Mouse (Mus musculus) heart, embryonic 13.5 days (tissue): ENCODE results near the gene Mpp5. TPM values are rescaled to one million over a fixed set of nuclear protein-coding genes. Genes with fewer than 3 reads are reported as not detected.

Experiments used
- ATAC-seq: fragments of 200-750 bp; cut with Nextera tagmentation; 2 replicates; pipeline ENCODE4 v1.8.0; 2017; ENCODE audit warnings: moderate TSS enrichment; ENCODE audit not compliant: insufficient number of reproducible peaks, low FRiP score, low TSS enrichment; ENCODE audit errors: extremely low read depth
- H3K27ac ChIP-seq: fragments of 300-500 bp; sonication (generic); replicated peaks from 2 replicates; pipeline ENCODE4 v1.5.1; 2015; ENCODE audit warnings: moderate library complexity, mild to moderate bottlenecking, inconsistent platforms
- H3K27me3 ChIP-seq: fragments of 300-500 bp; sonication (generic); replicated peaks from 2 replicates; pipeline ENCODE4 v1.6.1; 2015; ENCODE audit warnings: mild to moderate bottlenecking, inconsistent platforms
- H3K36me3 ChIP-seq: fragments of 300-500 bp; sonication (generic); 2 replicates; pipeline ENCODE4 v1.6.1; 2015; ENCODE audit warnings: mild to moderate bottlenecking, inconsistent platforms
- H3K4me1 ChIP-seq: fragments of 300-500 bp; sonication (generic); 2 replicates; pipeline ENCODE4 v1.6.1; 2015; ENCODE audit warnings: inconsistent platforms
- H3K4me2 ChIP-seq: fragments of 300-500 bp; sonication (generic); 2 replicates; pipeline ENCODE4 v1.6.1; 2015; ENCODE audit warnings: inconsistent platforms, mild to moderate bottlenecking, moderate library complexity
- H3K4me3 ChIP-seq: fragments of 300-500 bp; sonication (generic); 2 replicates; pipeline ENCODE4 v1.5.1; 2015; ENCODE audit warnings: moderate library complexity, mild to moderate bottlenecking, inconsistent platforms
- H3K9ac ChIP-seq: fragments of 300-500 bp; sonication (generic); 2 replicates; pipeline ENCODE4 v1.6.1; 2015; ENCODE audit warnings: inconsistent platforms, mild to moderate bottlenecking, moderate library complexity
- H3K9me3 ChIP-seq: fragments of 300-500 bp; sonication (generic); 2 replicates; pipeline ENCODE4 v1.6.1; 2016; ENCODE audit warnings: inconsistent platforms
- WGBS: fragments of 180-500 bp; shearing (Covaris S2); methylation state at CpG from one replicate; pipeline ENCODE4 v1.1.7; 2015; ENCODE audit warnings: mixed read lengths; 5-methylcytosine and 5-hydroxymethylcytosine counted together
- polyA plus RNA-seq: library from polyadenylated mRNA; unstranded; fragments of >200 nt; fragmentation: Nextera tagmentation; extraction: Ambion mirVana; gene quantifications from 2 replicates; pipeline ENCODE4 v1.2.1, GENCODE M21; 2015

Gene Mpp5
- polyA plus RNA-seq, 1 experiment from 2014 or later, result 14.6 TPM

- no peak overlapping the region for H3K4me3 ChIP-seq
- ATAC-seq, result no peak
- no peak overlapping the region for H3K27ac ChIP-seq
- peaks cover 75% of the 10 kb centered on the region for H3K36me3 ChIP-seq
- H3K27me3 ChIP-seq, result no peaks in the 10 kb centered on the region
- no peak overlapping the region for H3K9ac ChIP-seq
- H3K4me1 ChIP-seq, result no peaks in the 10 kb centered on the region
- no peaks in the 10 kb centered on the region for H3K9me3 ChIP-seq
- 88% methylated on average over 4 of the region's 4 CpGs for WGBS
- H3K4me2 ChIP-seq, result no peak overlapping the region
Observed at GRCm38 (mm10) chr12:78848246-78848645, 99.5 kb downstream of the Mpp5 start.

DNA sequence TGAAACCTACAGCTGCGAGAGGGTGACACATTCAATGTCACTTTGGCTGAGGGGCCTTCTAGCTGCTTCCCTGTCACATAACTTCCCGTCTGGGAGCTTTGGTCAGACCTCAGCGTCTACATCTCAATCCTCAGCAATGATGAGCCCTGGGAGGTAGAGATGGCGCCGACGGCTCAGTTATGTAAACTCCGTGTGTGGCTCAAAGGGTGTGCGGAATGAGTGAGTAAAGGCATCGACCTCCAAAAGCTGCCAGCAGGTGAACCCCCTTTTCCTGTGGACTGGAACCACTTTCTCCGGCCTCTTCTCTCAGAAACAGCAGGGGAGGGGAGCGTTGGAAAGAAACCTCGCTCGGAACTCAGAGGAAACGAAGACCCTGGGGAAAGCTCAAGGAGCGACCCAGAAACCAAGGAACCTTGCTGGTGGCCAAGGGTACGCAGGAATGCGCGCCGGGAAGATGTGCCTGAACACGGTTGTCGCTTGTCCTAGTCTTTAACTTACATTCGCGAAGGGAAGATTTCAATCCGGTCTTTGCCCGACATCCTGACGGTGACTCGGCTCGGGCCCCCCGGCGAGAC is 112.3 kb downstream of the Mpp5 start:
- ATAC-seq, result no peak
- Histone ChIP-seq H3K27ac (peak overlapping the region; percentile 69), H3K9me3 (no peaks in the 10 kb centered on the region), H3K4me1 (peaks cover 40% of the 10 kb centered on the region), H3K36me3 (peaks cover 21% of the 10 kb centered on the region), H3K9ac (peak overlapping the region; percentile 87), H3K27me3 (no peaks in the 10 kb centered on the region), H3K4me3 (peak overlapping the region; percentile 91), H3K4me2 (peak overlapping the region; percentile 89)
- under 1% methylated on average over 30 of the region's 30 CpGs for WGBS

- peaks cover 15% of the 10 kb centered on the region for H3K36me3 ChIP-seq
- peak; percentile 100 for ATAC-seq
- peak within 1 kb of the TSS; percentile 93 for H3K27ac ChIP-seq
- H3K4me3 ChIP-seq, result peak within 1 kb of the TSS; percentile 91
- WGBS, result under 1% methylated on average over 55 of the region's 55 CpGs
- H3K9ac ChIP-seq, result peak within 1 kb of the TSS; percentile 96
- no peaks in the 10 kb centered on the region for H3K9me3 ChIP-seq
- H3K27me3 ChIP-seq, result no peaks in the 10 kb centered on the region
- H3K4me2 ChIP-seq, result peak within 1 kb of the TSS; percentile 89
- peaks cover 40% of the 10 kb centered on the region for H3K4me1 ChIP-seq
Observed at GRCm38 (mm10) chr12:78861496-78862253, 113.0 kb downstream of the Mpp5 start, which contains the start of the genes Atp6v1d and Eif2s1. Gene Atp6v1d, minus strand, starts transcription at chr12:78861638. Gene Eif2s1, plus strand, starts transcription at chr12:78861819.

DNA sequence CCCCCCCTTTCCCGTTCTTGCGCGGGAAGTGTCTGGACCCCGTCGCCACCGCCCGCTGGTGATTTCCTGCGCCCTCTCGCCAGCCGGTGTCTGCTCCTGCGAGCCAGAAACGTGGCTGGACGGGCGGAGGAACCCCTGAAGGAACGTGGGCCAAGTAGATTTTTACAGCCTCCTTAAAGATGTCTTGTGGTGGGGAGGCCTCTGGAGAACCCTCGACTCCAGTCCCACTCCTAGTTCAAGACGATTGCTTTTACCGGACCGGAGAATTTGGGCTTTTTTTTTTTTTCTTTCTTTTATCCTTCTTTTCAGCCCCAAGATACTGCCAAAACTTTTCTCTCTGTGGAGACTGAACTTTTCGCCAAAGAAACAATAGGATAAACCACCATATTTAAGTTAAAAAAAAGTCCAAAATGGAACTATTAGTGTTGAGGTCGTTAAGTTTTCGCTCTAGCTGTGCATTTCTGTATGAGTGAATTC is 113.6 kb downstream of the Mpp5 start:
- no peak; the same call in 1 of the 2 replicates for ATAC-seq
- Histone ChIP-seq H3K4me1 (peaks cover 40% of the 10 kb centered on the region), H3K4me2 (peak overlapping the region; percentile 82), H3K36me3 (peaks cover 15% of the 10 kb centered on the region), H3K4me3 (peak overlapping the region; percentile 91), H3K27ac (peak overlapping the region; percentile 93), H3K27me3 (no peaks in the 10 kb centered on the region), H3K9ac (peak overlapping the region; percentile 96), H3K9me3 (no peaks in the 10 kb centered on the region)
- 0% methylated on average over 22 of the region's 22 CpGs for WGBS

GRCm38 (mm10) chr12:78865434-78865833 is 116.7 kb downstream of the Mpp5 start:
- whole genome bisulfite sequencing, result 89% methylated on average over 1 of the region's 1 CpGs
- Histone ChIP-seq H3K27ac (no peak overlapping the region), H3K9me3 (no peaks in the 10 kb centered on the region), H3K4me2 (no peak overlapping the region), H3K4me3 (no peak overlapping the region), H3K27me3 (no peaks in the 10 kb centered on the region), H3K9ac (no peak overlapping the region), H3K36me3 (peaks cover 41% of the 10 kb centered on the region), H3K4me1 (peaks cover 22% of the 10 kb centered on the region)
- ATAC-seq, result no peak

GRCm38 (mm10) chr12:78868115-78868514 is 119.4 kb downstream of the Mpp5 start:
- Histone ChIP-seq H3K27me3 (no peaks in the 10 kb centered on the region), H3K4me1 (peaks cover 14% of the 10 kb centered on the region), H3K36me3 (peaks cover 56% of the 10 kb centered on the region), H3K9ac (no peak overlapping the region), H3K27ac (no peak overlapping the region), H3K4me2 (no peak overlapping the region), H3K9me3 (no peaks in the 10 kb centered on the region), H3K4me3 (no peak overlapping the region)
- no peak for ATAC-seq
- 91% methylated on average over 1 of the region's 1 CpGs for WGBS

DNA sequence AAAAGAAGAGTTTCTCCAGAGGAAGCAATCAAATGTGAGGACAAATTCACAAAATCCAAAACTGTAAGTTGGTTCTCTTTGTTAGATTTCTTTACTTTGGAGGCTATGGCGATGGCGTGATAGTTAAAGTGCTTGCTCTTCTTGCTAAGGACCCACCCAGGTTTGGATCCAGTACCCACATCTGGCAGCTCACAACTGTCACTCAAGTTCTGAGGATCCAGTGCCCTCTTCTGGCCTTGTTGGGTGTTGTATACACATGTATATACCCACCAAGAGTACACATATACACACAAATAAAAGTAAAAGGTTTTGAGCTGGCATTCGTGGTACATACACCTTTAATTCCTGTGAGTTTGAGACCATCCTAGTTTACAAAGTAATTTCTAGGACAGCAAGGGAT is 125.9 kb downstream of the Mpp5 start:
- Histone ChIP-seq H3K27ac (no peak overlapping the region), H3K9me3 (no peaks in the 10 kb centered on the region), H3K4me2 (no peak overlapping the region), H3K27me3 (no peaks in the 10 kb centered on the region), H3K4me3 (no peak overlapping the region), H3K9ac (no peak overlapping the region), H3K4me1 (no peaks in the 10 kb centered on the region), H3K36me3 (peaks cover 79% of the 10 kb centered on the region)
- ATAC-seq, result no peak
- 97% methylated on average over 3 of the region's 3 CpGs for WGBS

DNA sequence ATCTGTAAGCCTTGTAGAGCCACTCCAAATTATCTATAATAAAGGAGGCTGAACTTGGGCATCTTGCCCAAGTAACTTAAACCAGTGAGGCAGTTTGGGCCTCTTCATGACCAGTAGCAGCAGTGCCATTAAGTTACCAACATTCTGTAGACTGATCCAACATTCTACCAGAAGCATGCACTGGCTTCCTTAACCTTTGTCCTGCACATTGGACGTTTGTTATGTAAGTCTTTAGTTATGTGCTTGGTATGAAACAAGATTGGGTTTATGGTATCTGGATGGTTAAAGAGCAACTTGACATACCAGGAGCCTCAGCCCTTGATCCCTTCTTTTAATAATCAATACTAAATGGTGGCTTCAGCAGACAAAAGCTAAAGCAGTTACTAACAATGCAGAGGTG is 141.4 kb downstream of the Mpp5 start:
- no peak for ATAC-seq
- Histone ChIP-seq H3K9ac (no peak overlapping the region), H3K4me3 (no peak overlapping the region), H3K4me2 (no peak overlapping the region), H3K27me3 (no peaks in the 10 kb centered on the region), H3K27ac (no peak overlapping the region), H3K36me3 (peaks cover 33% of the 10 kb centered on the region), H3K4me1 (peaks cover 22% of the 10 kb centered on the region), H3K9me3 (peaks cover 5% of the 10 kb centered on the region)
- WGBS, result 56% methylated on average over 1 of the region's 1 CpGs

Other genes with a start within 250 kb of the Mpp5 start
- not detected in 2 replicates for gene Fam71d, start 57.4 kb upstream of the Mpp5 start, polyA plus RNA-seq
- 67.6 and 68.8 TPM in 2 replicates for gene Atp6v1d, start 112.7 kb downstream of the Mpp5 start, polyA plus RNA-seq
- 152 and 167 TPM in 2 replicates for gene Eif2s1, start 112.9 kb downstream of the Mpp5 start, polyA plus RNA-seq
- 6.2 and 7.7 TPM in 2 replicates for gene Plek2, start 158.1 kb downstream of the Mpp5 start, polyA plus RNA-seq